In the genomic region with DNA sequence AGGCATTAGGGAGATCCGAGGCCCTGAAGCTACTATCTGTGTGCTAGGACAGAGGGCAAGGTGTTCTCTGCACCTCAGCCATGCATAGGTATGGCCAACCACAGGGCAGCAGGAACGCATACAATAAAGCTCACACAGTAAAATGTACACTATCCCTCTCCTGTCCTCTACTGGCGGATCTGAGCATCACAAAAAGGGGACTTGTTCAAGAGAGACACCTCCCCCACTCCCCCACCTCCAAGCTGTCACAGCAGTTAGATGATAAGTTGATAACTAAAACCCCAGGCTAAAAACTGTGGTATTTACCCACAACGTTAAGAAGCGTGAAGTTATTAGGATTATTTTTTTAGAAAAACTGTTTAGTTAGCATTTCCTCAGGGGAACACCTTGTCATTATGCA, we compare ENCODE assay signal across 18 mouse cellular contexts.
A peak's percentile ranks its signal among the peaks of the same experiment; 100 is the strongest.
DNase-seq lines count a peak whose midpoint lies in the region; ATAC-seq and TF ChIP-seq lines count a peak whose summit lies in the region.
"Had no signal": no experiment of that assay in that cellular context is flagged by ENCODE, and none has a peak within 500 bp of the region (broad histone marks: within the 10 kb centered on the region; RNA-seq: fewer than 3 reads in every experiment).

No protein-coding gene starts in this region.

- H3K4me3 ChIP-seq in intestine, postnatal 0 days (ENCODE audit: low read depth, low read length) = no peak overlapping the region
- no peak overlapping the region for H3K4me3 ChIP-seq in intestine, embryonic 16.5 days (ENCODE audit: low read length)
- H3K4me3 ChIP-seq in megakaryocyte, embryonic 14.5 days (replicated peaks) = peak overlapping the region; percentile 76
- no peak overlapping the region for H3K4me3 ChIP-seq in kidney, embryonic 14.5 days (ENCODE audit: low read length)
- H3K4me3 ChIP-seq: embryonic facial prominence, embryonic 12.5 days; gastrocnemius, adult 2 months; kidney, embryonic 15.5 days; lung, embryonic 15.5 days; midbrain, embryonic 12.5 days had no signal

- no peaks in the 10 kb centered on the region; the same call in 1 of the 2 replicates for H3K27me3 ChIP-seq in intestine, postnatal 0 days (replicated peaks; ENCODE audit: control insufficient read depth, insufficient read depth, low read length)
- no peaks in the 10 kb centered on the region for H3K27me3 ChIP-seq in intestine, embryonic 16.5 days (replicated peaks; ENCODE audit: control insufficient read depth, insufficient read depth, low read length)
- H3K27me3 ChIP-seq in megakaryocyte, embryonic 14.5 days (replicated peaks) = peaks cover 2% of the 10 kb centered on the region
- H3K27me3 ChIP-seq in kidney, embryonic 14.5 days (ENCODE audit: control insufficient read depth, insufficient read depth, low read length) = no peaks in the 10 kb centered on the region
- H3K27me3 ChIP-seq: embryonic facial prominence, embryonic 12.5 days; lung, embryonic 15.5 days; midbrain, embryonic 12.5 days had no signal

- H3K36me3 ChIP-seq in intestine, postnatal 0 days (ENCODE audit: control insufficient read depth, insufficient read depth) = no peaks in the 10 kb centered on the region
- no peaks in the 10 kb centered on the region for H3K36me3 ChIP-seq in intestine, embryonic 16.5 days (ENCODE audit: control insufficient read depth, insufficient read depth, low read length)
- peaks cover 3% of the 10 kb centered on the region for H3K36me3 ChIP-seq in megakaryocyte, embryonic 14.5 days (replicated peaks; ENCODE audit: low read length)
- H3K36me3 ChIP-seq in kidney, embryonic 14.5 days (ENCODE audit: control insufficient read depth, insufficient read depth, low read length) = no peaks in the 10 kb centered on the region
- H3K36me3 ChIP-seq: embryonic facial prominence, embryonic 12.5 days; kidney, embryonic 15.5 days; lung, embryonic 15.5 days; midbrain, embryonic 12.5 days had no signal

- H3K27ac ChIP-seq in intestine, postnatal 0 days (ENCODE audit: low read depth, low read length) = no peak overlapping the region
- H3K27ac ChIP-seq in intestine, embryonic 16.5 days (ENCODE audit: low read length) = no peak overlapping the region
- H3K27ac ChIP-seq in kidney, embryonic 14.5 days (ENCODE audit: low read depth, low read length) = no peak overlapping the region
- H3K27ac ChIP-seq: embryonic facial prominence, embryonic 12.5 days; gastrocnemius, adult 2 months; kidney, embryonic 15.5 days; lung, embryonic 15.5 days; midbrain, embryonic 12.5 days had no signal

- H3K9ac ChIP-seq in intestine, postnatal 0 days (ENCODE audit: low read depth, low read length) = no peak overlapping the region
- no peak overlapping the region for H3K9ac ChIP-seq in intestine, embryonic 16.5 days (ENCODE audit: low read depth, low read length)
- no peak overlapping the region for H3K9ac ChIP-seq in kidney, embryonic 14.5 days (ENCODE audit: low read depth, low read length)
- H3K9ac ChIP-seq: embryonic facial prominence, embryonic 12.5 days; kidney, embryonic 15.5 days; lung, embryonic 15.5 days; midbrain, embryonic 12.5 days had no signal

- no peaks in the 10 kb centered on the region; the same call in 1 of the 2 replicates for H3K4me1 ChIP-seq in intestine, postnatal 0 days (replicated peaks; ENCODE audit: control insufficient read depth, insufficient read depth, low read length)
- H3K4me1 ChIP-seq in intestine, embryonic 16.5 days (ENCODE audit: control insufficient read depth, insufficient read depth, low read length) = peaks cover 9% of the 10 kb centered on the region
- H3K4me1 ChIP-seq in megakaryocyte, embryonic 14.5 days = peaks cover 67% of the 10 kb centered on the region
- H3K4me1 ChIP-seq in kidney, embryonic 14.5 days (ENCODE audit: control insufficient read depth, insufficient read depth, low read length) = 0 out of 2 replicates have a peak, but pooled peaks cover 2% of the 10 kb centered on the region

- TF ChIP-seq CTCF in intestine, postnatal 0 days (IDR thresholded peaks at IDR 0.05; ENCODE audit: low read depth) = 0 out of 2 replicates have a peak, but pooled peaks have one; percentile 29

- H3K9me3 ChIP-seq in intestine, postnatal 0 days (ENCODE audit: control insufficient read depth) = no peaks in the 10 kb centered on the region
- H3K9me3 ChIP-seq in intestine, embryonic 16.5 days (ENCODE audit: control insufficient read depth, low read length) = no peaks in the 10 kb centered on the region
- H3K9me3 ChIP-seq in megakaryocyte, embryonic 14.5 days = peaks cover 14% of the 10 kb centered on the region; the same call in 1 of the 2 replicates
- no peaks in the 10 kb centered on the region for H3K9me3 ChIP-seq in kidney, embryonic 14.5 days (ENCODE audit: control insufficient read depth, low read length)
- H3K9me3 ChIP-seq: embryonic facial prominence, embryonic 12.5 days; kidney, embryonic 15.5 days; lung, embryonic 15.5 days; midbrain, embryonic 12.5 days had no signal

- peak; percentile 43 for DNase-seq in A20 (ENCODE audit: low read depth, low spot score)
- DNase-seq in c-Kit-positive CD71-positive TER-119-negative erythroid progenitor cells, embryonic 14.5 days (ENCODE audit: low read depth) = peak; percentile 6
- no peak for DNase-seq in left cerebral cortex, adult 8-10 months (ENCODE audit: low spot score in 2 of 2)
- DNase-seq: adrenal gland, adult 8-10 months; cerebellum, adult 9-10 months; gastrocnemius, adult 2 months; heart, postnatal 4 days; retina, postnatal 1 day; right cerebral cortex, postnatal 4 days had no signal

- ATAC-seq in intestine, postnatal 0 days = no peak
- ATAC-seq in intestine, embryonic 16.5 days = no peak
- no peak for ATAC-seq in megakaryocyte, adult 5-6 weeks (ENCODE audit: poor library complexity, severe bottlenecking)
- no peak for ATAC-seq in kidney, embryonic 14.5 days (ENCODE audit: low FRiP score, low TSS enrichment)

- no peak overlapping the region for H3K4me2 ChIP-seq in intestine, postnatal 0 days (replicated peaks; ENCODE audit: low read depth)
- H3K4me2 ChIP-seq in intestine, embryonic 16.5 days (ENCODE audit: low read depth, low read length) = no peak overlapping the region
- H3K4me2 ChIP-seq in kidney, embryonic 14.5 days (replicated peaks; ENCODE audit: low read depth, low read length) = no peak overlapping the region
- H3K4me2 ChIP-seq: embryonic facial prominence, embryonic 12.5 days; kidney, embryonic 15.5 days; lung, embryonic 15.5 days; midbrain, embryonic 12.5 days had no signal

- 76% methylated on average over 5 of the region's 5 CpGs for WGBS in intestine, postnatal 0 days
- 79% methylated on average over 5 of the region's 5 CpGs for WGBS in intestine, embryonic 16.5 days
- 79% methylated on average over 5 of the region's 5 CpGs for WGBS in kidney, embryonic 14.5 days

Comparison
In these comparisons a context has a peak if more than half of its experiments do, and no peak if none do; other contexts are left out.
1. DNase-seq: peak in A20 (single experiment) and c-Kit-positive CD71-positive TER-119-negative erythroid progenitor cells, embryonic 14.5 days (single experiment); none in left cerebral cortex, adult 8-10 months (0 of 2).